ENCODE assay signal across 22 mouse cellular contexts in genomic region chr9:89288037-89288436, GRCm38 (mm10).
"Had no signal": no experiment of that assay in that cellular context is flagged by ENCODE, and none has a peak within 500 bp of the region (broad histone marks: within the 10 kb centered on the region; RNA-seq: fewer than 3 reads in every experiment).

No protein-coding gene starts in this region.

- H3K4me1 ChIP-seq: heart, embryonic 10.5 days; heart, embryonic 12.5 days; hindbrain, embryonic 13.5 days; kidney, embryonic 15.5 days; limb, embryonic 13.5 days; limb, embryonic 15.5 days had no signal

- H3K27me3 ChIP-seq: heart, embryonic 12.5 days; hindbrain, embryonic 13.5 days; kidney, embryonic 15.5 days; limb, embryonic 13.5 days; limb, embryonic 15.5 days had no signal

- H3K36me3 ChIP-seq: heart, embryonic 10.5 days; heart, embryonic 12.5 days; hindbrain, embryonic 13.5 days; kidney, embryonic 15.5 days; limb, embryonic 13.5 days; limb, embryonic 15.5 days had no signal

- H3K4me3 ChIP-seq: heart, embryonic 10.5 days; heart, embryonic 12.5 days; hindbrain, embryonic 13.5 days; kidney, embryonic 15.5 days; limb, embryonic 13.5 days; limb, embryonic 15.5 days had no signal

- H3K27ac ChIP-seq: heart, embryonic 10.5 days; hindbrain, embryonic 13.5 days; hindbrain, postnatal 0 days; kidney, embryonic 15.5 days; kidney, postnatal 0 days; limb, embryonic 13.5 days; limb, embryonic 15.5 days had no signal

- H3K9ac ChIP-seq: forebrain, postnatal 0 days; heart, embryonic 12.5 days; hindbrain, embryonic 13.5 days; kidney, embryonic 15.5 days; limb, embryonic 13.5 days; limb, embryonic 15.5 days had no signal

- DNase-seq: forebrain, postnatal 0 days; gastrocnemius, postnatal 14 days; gastrocnemius, postnatal 36 days; heart, adult 18-20 months; heart, postnatal 10 days; kidney, adult 11 months; kidney, adult 2 months; kidney, adult 9 months; kidney, postnatal 14 days; kidney, postnatal 36 days; layer of hippocampus, adult 9-11 months; layer of hippocampus, postnatal 36 days; left cerebral cortex, postnatal 4 days had no signal

- H3K9me3 ChIP-seq: heart, embryonic 10.5 days; heart, embryonic 12.5 days; hindbrain, embryonic 13.5 days; kidney, embryonic 15.5 days; limb, embryonic 13.5 days; limb, embryonic 15.5 days had no signal

- ATAC-seq: hindbrain, postnatal 0 days; intestine, embryonic 16.5 days had no signal

- H3K4me2 ChIP-seq: heart, embryonic 12.5 days; hindbrain, embryonic 13.5 days; kidney, embryonic 15.5 days; limb, embryonic 13.5 days; limb, embryonic 15.5 days had no signal
